Comparison of ENCODE assay signal across 18 mouse cellular contexts in the genomic region with DNA sequence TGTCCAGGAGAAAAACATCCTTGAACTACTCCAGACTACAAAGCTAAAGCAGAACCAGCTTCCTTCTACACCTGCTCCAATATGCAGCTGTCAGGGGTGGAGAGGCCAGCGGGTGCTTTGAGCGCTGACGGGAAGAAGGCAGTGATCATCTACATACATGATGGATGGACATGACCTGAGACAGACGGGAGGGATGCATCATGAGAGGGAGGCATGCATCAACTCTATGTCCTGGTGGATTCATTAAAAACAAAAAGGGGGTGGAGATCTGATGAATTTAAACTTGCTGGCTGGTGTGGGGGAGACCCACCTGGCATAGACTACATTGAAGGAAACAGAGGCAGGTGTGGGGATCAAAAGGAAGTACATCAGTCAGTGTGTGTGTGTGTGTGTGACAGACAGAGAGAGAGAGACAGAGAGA. TPM values are rescaled to one million over a fixed set of nuclear protein-coding genes. Genes with fewer than 3 reads are reported as not detected.
DNase-seq lines count a peak whose midpoint lies in the region; ATAC-seq and TF ChIP-seq lines count a peak whose summit lies in the region.
"Had no signal": no experiment of that assay in that cellular context is flagged by ENCODE, and none has a peak within 500 bp of the region (broad histone marks: within the 10 kb centered on the region; RNA-seq: fewer than 3 reads in every experiment).

No protein-coding gene starts in this region.

- no peak for ATAC-seq in heart, embryonic 15.5 days (replicated peaks; ENCODE audit: insufficient number of reproducible peaks, insufficient read depth, low FRiP score, low read depth)
- ATAC-seq in lung, postnatal 0 days, result no peak
- ATAC-seq in stomach, embryonic 16.5 days (ENCODE audit: insufficient read depth, low FRiP score), result no peak
- no peak for ATAC-seq in CD4-positive, CD25-positive, alpha-beta regulatory T cell, adult 4 months
- ATAC-seq: activated CD4-positive, CD25-positive, alpha-beta regulatory T cell, adult 4 months; inflammation-experienced regulatory T-cells, adult 6 months had no signal

- H3K4me3 ChIP-seq in heart, embryonic 15.5 days, result no peak overlapping the region
- no peak overlapping the region for H3K4me3 ChIP-seq in lung, postnatal 0 days (ENCODE audit: low read depth, low read length)
- no peak overlapping the region for H3K4me3 ChIP-seq in stomach, embryonic 16.5 days (replicated peaks; ENCODE audit: low read length)
- H3K4me3 ChIP-seq: hindbrain, embryonic 12.5 days; limb, embryonic 10.5 days had no signal

- no peak for DNase-seq in heart, adult 9 months (ENCODE audit: low spot score in 2 of 2)
- DNase-seq in lung, postnatal 0 days (ENCODE audit: low spot score), result no peak
- DNase-seq in lung, postnatal 36 days, result no peak
- DNase-seq in thymus, postnatal 36 days, result peak; percentile 61 to 71
- DNase-seq in layer of hippocampus, postnatal 25 days (ENCODE audit: extremely low spot score in 1 of 2, low spot score in 1 of 2), result no peak
- DNase-seq: adrenal gland, postnatal 25 days; cerebellum, adult 8-10 months; gastrocnemius, postnatal 14 days had no signal

- no peaks in the 10 kb centered on the region for H3K36me3 ChIP-seq in heart, embryonic 15.5 days
- no peaks in the 10 kb centered on the region for H3K36me3 ChIP-seq in lung, postnatal 0 days (ENCODE audit: insufficient read depth, low read length)
- no peaks in the 10 kb centered on the region for H3K36me3 ChIP-seq in stomach, embryonic 16.5 days (ENCODE audit: control insufficient read depth, insufficient read depth, low read length)
- H3K36me3 ChIP-seq: hindbrain, embryonic 12.5 days; limb, embryonic 10.5 days had no signal

- TF ChIP-seq CTCF in lung, postnatal 0 days (IDR thresholded peaks at IDR 0.05), result no peak

- no peaks in the 10 kb centered on the region for H3K9me3 ChIP-seq in heart, embryonic 15.5 days (replicated peaks)
- H3K9me3 ChIP-seq in lung, postnatal 0 days (ENCODE audit: low read length), result no peaks in the 10 kb centered on the region
- no peaks in the 10 kb centered on the region for H3K9me3 ChIP-seq in stomach, embryonic 16.5 days (replicated peaks; ENCODE audit: control insufficient read depth, low read length)
- H3K9me3 ChIP-seq: hindbrain, embryonic 12.5 days; limb, embryonic 10.5 days had no signal

- no peak overlapping the region for H3K4me2 ChIP-seq in heart, embryonic 15.5 days
- H3K4me2 ChIP-seq in lung, postnatal 0 days (replicated peaks; ENCODE audit: low read depth, low read length), result no peak overlapping the region
- H3K4me2 ChIP-seq in stomach, embryonic 16.5 days (ENCODE audit: low read depth, low read length), result no peak overlapping the region
- H3K4me2 ChIP-seq: heart, embryonic 11.5 days; hindbrain, embryonic 12.5 days; liver, embryonic 11.5 days had no signal

- no peak overlapping the region for H3K9ac ChIP-seq in heart, embryonic 15.5 days
- H3K9ac ChIP-seq in lung, postnatal 0 days (replicated peaks; ENCODE audit: low read depth), result no peak overlapping the region
- no peak overlapping the region for H3K9ac ChIP-seq in stomach, embryonic 16.5 days (ENCODE audit: low read length)
- H3K9ac ChIP-seq: hindbrain, embryonic 12.5 days had no signal

- H3K27ac ChIP-seq in heart, embryonic 15.5 days, result peak overlapping the region; percentile 82
- H3K27ac ChIP-seq in lung, postnatal 0 days (ENCODE audit: low read length), result peak overlapping the region; percentile 83; the same call in 1 of the 2 replicates
- peak overlapping the region; percentile 75; the same call in 1 of the 2 replicates for H3K27ac ChIP-seq in stomach, embryonic 16.5 days (ENCODE audit: low read length)
- H3K27ac ChIP-seq: hindbrain, embryonic 12.5 days had no signal

- H3K4me1 ChIP-seq in heart, embryonic 15.5 days (replicated peaks), result peaks cover 56% of the 10 kb centered on the region
- H3K4me1 ChIP-seq in lung, postnatal 0 days (ENCODE audit: insufficient read depth, low read depth, low read length), result peaks cover 33% of the 10 kb centered on the region; the same call in 1 of the 2 replicates
- peaks cover 34% of the 10 kb centered on the region for H3K4me1 ChIP-seq in stomach, embryonic 16.5 days (ENCODE audit: control insufficient read depth, insufficient read depth, low read length)

- TF ChIP-seq EP300 in lung, postnatal 0 days (IDR thresholded peaks at IDR 0.05), result no peak

- H3K27me3 ChIP-seq in heart, embryonic 15.5 days, result no peaks in the 10 kb centered on the region
- H3K27me3 ChIP-seq in lung, postnatal 0 days (replicated peaks; ENCODE audit: insufficient read depth, low read length), result no peaks in the 10 kb centered on the region
- no peaks in the 10 kb centered on the region for H3K27me3 ChIP-seq in stomach, embryonic 16.5 days (ENCODE audit: control insufficient read depth, insufficient read depth, low read length)
- H3K27me3 ChIP-seq: hindbrain, embryonic 12.5 days; Patski had no signal

- WGBS in heart, embryonic 15.5 days, result 81% methylated on average over 4 of the region's 4 CpGs
- WGBS in lung, postnatal 0 days, result 60% methylated on average over 4 of the region's 4 CpGs
- 67% methylated on average over 4 of the region's 4 CpGs for WGBS in stomach, embryonic 16.5 days

RNA-seq across cellular contexts. Expression of a gene that starts 48.4 kb away (rescaled TPM):
- polyA plus RNA-seq in heart, embryonic 15.5 days (2015; fragmentation: Nextera tagmentation; extraction: Ambion mirVana), result 61.4 and 82.5 TPM in 2 replicates
- 184 and 297 TPM in 2 replicates for polyA plus RNA-seq in lung, postnatal 0 days (2015; fragmentation: Nextera tagmentation; extraction: Ambion mirVana)
- 86.6 and 93.5 TPM in 2 replicates for polyA plus RNA-seq in stomach, embryonic 16.5 days (2015; fragmentation: Nextera tagmentation; extraction: Ambion mirVana)
- polyA plus RNA-seq in CD4-positive, CD25-positive, alpha-beta regulatory T cell, adult 4 months (2017; shearing (Covaris generic)), result 100 to 1,000 TPM; 643 to 660 TPM
- total RNA-seq in layer of hippocampus, postnatal 25 days (2021), result 10 to 100 TPM; 26.8 to 44.1 TPM

Comparison
In these comparisons a context has a peak if more than half of its experiments do, and no peak if none do; other contexts are left out.
1. DNase-seq: peak in thymus, postnatal 36 days (2 of 2); none in heart, adult 9 months (0 of 2), lung, postnatal 0 days (single experiment), lung, postnatal 36 days (single experiment) and layer of hippocampus, postnatal 25 days (0 of 2).
2. Peak in every context shown above with its lines, with median percentiles within 50 percentile points of each other: H3K27ac ChIP-seq.